Mouse (Mus musculus): Measurements from ENCODE around the gene Afg1l. TPM values are rescaled to one million over a fixed set of nuclear protein-coding genes. Genes with fewer than 3 reads are reported as not detected.

Gene Afg1l
- total RNA-seq, 2 experiments from 2014 or later, result 9.6 to 10.6 TPM

DNA sequence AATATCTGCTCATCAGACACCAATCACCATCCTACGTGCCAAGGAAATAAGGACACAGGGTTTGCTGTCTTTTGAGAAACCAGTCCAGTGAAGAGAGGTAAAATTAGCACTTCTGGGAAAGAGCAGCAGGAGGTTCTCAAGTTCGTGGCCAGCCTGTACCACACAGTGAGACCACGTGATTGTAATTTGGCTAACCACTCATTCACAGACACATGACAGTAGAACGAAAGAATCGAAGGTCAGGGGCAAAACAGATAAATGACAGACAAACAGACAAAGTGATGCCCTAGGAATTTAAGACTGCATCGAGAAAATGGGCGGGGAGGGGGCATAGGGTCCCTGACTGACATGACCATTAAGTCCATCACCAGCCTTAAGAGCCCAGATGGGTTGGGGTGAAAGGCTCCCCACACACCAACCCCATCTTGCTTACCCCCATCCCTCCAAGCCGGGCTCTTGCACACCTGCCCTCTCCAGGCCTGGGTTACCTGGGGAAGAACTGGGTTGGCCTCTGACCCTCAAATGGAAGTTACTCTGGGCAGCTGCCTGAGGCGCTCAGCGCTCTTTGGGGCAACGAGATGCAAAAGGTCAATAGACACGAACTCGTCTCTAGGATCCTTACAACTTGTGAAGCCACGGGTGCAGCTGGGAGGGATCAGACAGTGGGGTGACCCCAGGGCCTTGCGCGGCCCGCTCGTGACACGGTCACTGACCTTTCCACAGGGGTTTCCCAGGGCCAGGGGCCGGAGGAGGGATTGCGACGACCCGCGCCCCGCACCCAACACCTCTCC lies 620 bp downstream of the Afg1l start:
- peak in 1 of 2 experiments; percentile 19 for DNase-seq (ENCODE audit: low spot score in 2 of 2)

- no peak for DNase-seq (ENCODE audit: low spot score in 2 of 2)
Observed at GRCm38 (mm10) chr10:42476774-42477475, 1.4 kb downstream of the Afg1l start.

DNA sequence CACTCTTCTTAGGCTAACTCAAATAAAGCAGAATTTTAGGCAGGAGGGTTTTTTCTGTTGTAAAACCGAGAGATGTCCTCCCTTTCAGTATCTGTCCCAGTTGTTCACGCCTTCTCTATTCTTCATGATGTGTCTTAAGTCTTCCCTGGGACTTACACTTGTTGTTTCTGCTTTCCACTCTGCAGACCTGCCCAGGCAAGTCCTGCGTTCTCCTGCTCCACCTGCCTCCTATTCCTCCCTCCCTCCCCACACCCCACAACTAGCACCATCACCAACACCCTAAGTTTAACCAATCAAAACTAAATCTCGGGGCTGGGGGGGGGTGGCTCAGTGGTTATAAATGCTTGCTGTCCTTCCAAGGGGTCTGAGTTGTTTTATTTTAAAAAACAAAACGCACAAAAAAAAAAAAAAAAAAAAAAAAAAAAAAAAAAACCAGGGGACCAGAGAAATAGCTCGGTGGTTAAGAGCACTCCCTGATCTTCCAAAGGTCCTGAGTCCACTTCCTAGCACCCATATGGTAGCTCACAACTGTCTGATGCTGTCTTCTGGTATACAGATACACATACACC lies 3.3 kb downstream of the Afg1l start:
- no peak for DNase-seq (ENCODE audit: low spot score in 2 of 2)

GRCm38 (mm10) chr10:42464805-42465204 lies 13.6 kb downstream of the Afg1l start:
- DNase-seq (ENCODE audit: low spot score in 2 of 2), result no peak

- DNase-seq (ENCODE audit: low spot score in 2 of 2), result no peak
Observed at GRCm38 (mm10) chr10:42464224-42464623, 14.1 kb downstream of the Afg1l start.

GRCm38 (mm10) chr10:42457557-42458191 lies 20.7 kb downstream of the Afg1l start:
- no peak for DNase-seq (ENCODE audit: low spot score in 2 of 2)

DNA sequence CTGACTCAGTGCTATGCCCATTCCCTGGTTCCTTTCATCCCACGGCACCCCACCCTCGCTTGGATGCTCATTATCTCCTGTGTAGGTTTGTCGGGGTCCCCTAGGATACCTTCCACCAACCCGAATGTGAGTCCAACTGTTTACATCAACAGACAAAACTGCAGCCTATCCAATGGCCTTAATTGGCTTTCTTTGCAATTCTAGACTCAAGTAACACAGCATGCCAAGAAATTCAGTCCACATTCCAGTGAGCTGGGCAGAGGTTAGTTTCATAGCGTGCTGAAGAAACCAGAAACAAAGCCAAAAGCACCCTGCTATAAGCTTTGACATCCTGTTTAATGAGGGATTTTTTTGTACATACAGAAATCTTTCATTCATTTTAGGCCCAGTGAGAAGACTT lies 22.4 kb downstream of the Afg1l start:
- no peak for DNase-seq (ENCODE audit: low spot score in 2 of 2)

GRCm38 (mm10) chr10:42454690-42455089 lies 23.7 kb downstream of the Afg1l start:
- DNase-seq (ENCODE audit: low spot score in 2 of 2), result no peak

GRCm38 (mm10) chr10:42454266-42454665 lies 24.1 kb downstream of the Afg1l start:
- no peak for DNase-seq (ENCODE audit: low spot score in 2 of 2)

GRCm38 (mm10) chr10:42449672-42450071 lies 28.7 kb downstream of the Afg1l start:
- no peak for DNase-seq (ENCODE audit: low spot score in 2 of 2)

GRCm38 (mm10) chr10:42448371-42448770 lies 30.0 kb downstream of the Afg1l start:
- DNase-seq (ENCODE audit: low spot score in 2 of 2), result no peak

- no peak for DNase-seq (ENCODE audit: low spot score in 2 of 2)
Observed at GRCm38 (mm10) chr10:42446145-42446544, 32.2 kb downstream of the Afg1l start.

DNA sequence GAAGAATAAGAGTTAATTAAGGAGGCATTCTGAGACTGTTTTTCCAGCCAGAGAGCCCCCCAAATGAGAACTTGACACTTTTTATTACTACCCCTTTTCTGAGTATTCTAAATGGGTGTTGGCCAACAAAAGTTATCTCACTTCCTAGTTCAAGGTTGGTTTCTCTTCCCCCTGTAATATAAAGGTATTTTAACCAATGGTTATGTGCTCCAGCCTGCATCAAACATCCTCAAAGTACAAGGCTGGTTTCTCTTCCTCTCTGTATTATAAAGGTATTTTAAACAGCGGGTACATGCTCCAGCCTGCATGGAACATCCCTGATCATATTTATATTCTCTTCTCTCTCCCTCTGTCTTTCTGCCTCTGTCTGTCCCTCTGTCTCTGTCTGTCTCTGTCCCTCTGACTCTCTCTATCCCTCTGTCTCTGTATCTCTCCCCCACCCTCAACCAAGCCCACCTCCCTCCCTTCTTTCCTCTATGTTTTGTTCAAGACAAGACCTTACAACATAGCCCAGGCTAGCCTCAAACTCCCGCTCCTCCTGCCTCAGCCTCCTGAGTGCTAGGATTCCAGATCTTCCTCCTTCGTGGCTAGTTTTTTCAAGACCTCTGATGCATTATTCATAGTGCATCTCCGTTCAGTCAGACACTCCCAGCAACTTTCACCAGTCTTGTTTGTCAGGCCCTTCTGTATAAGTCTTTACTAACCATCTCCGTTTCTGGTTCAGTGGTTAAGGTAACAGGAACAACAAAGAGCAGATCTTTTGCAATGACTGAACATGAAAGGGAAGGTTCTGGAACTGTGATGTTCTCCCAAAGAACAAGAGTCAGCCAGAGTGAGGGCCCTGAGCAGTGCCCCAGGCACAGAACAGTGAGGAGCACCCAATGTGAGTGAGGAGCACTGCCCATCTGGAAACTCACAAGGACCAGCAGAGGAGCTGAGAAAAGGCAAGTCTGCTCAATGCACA lies 41.2 kb downstream of the Afg1l start:
- DNase-seq (ENCODE audit: low spot score in 2 of 2), result no peak

DNA sequence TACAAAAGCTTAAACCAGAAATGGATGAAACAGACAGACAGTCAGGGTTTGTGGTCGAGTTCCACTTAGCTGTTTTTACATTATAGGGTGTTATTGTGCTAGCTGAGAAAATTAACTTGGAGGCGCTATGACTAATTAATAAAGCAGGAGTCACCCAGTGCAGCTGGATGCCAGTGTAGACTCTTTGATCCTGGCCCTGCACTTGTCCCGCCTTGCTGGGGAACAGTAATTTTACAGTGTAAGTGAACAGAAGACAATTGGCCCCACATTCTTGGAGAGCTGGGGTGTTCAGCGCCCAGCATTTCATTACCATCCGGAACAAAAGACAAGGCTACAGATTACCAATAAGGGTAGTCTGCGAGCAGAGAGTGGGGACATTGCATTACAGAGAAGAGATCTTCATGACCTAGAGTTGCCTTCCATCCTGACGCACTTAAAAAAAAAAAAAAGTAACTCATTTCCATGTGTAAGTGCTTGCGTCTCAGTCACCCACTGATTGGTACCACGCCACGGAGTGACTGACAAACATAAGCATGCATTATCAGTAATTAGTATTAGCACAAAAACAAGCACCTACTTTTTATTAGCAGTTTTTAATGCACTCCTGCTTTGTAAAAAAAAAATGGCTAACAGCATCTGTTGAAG lies 60.7 kb downstream of the Afg1l start:
- DNase-seq (ENCODE audit: low spot score in 2 of 2), result peak in 1 of 2 experiments; percentile 28

DNA sequence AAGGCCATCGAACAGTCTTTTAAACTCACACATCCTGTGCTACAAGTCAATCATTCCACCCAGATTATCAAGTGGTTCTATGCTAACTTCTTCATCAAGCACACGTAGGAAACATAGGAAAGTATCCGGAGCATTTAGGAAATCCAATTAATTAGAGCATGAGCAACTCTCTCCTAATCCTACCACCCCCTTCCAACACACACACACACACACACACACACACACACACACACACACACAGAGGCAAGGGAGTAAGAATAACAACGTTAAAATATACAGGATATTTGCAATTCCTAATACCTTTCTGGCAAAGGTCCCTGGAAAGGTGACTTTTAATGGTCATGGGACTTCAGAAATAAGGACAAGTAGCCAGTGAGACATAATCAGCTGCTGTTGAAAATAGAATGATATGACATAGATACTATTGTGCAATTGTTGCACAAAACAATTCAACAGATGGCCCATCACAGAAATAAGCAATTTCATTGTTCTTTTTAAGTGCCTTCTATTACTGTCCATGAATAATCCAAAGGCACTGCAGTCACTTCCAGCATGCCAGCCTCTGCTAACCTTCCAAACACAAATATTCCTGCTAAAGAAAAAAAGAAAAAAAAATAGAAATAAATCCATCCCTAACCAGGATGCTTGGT lies 62.4 kb downstream of the Afg1l start:
- DNase-seq (ENCODE audit: low spot score in 2 of 2), result no peak

DNA sequence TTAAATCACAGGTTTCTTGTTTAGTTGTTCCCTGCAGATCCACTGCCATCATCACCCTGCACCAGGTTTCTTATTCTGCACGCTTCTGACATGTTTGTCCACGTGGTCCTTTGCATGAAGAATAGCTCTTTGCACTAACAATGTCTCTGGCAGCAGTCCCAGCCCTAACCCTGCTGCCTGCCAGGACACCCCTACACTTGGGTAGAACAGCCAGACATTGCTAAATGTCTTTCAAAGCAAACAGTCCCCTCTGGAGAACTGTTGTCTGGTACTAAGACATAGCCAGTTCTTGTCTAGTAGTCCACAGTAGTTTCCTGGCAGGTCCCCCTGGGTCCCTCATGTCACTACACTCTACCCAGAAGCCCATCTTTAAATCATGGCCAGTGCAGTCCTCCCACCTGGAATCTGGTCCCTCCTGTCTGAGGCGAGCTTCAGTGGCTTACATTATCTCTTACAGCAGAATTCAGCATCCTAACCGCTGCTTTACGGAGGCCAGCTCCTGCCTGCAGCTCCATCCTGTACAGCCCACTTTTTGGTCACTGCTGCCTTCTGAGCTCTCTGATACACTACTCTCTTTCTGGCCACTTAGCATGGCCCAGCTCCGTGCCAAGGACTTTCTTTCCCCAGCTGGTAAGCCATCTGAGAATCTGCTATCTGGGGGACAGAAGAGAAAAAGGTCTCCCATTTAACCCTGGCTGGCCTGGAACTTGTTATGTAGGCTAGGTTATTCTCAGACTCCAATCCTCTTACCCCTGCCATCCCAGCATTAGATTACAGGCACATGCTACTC lies 67.4 kb downstream of the Afg1l start:
- peak; percentile 41 to 66 for DNase-seq (ENCODE audit: low spot score in 2 of 2)

GRCm38 (mm10) chr10:42390436-42390835 lies 87.9 kb downstream of the Afg1l start:
- no peak for DNase-seq (ENCODE audit: low spot score in 2 of 2)

DNA sequence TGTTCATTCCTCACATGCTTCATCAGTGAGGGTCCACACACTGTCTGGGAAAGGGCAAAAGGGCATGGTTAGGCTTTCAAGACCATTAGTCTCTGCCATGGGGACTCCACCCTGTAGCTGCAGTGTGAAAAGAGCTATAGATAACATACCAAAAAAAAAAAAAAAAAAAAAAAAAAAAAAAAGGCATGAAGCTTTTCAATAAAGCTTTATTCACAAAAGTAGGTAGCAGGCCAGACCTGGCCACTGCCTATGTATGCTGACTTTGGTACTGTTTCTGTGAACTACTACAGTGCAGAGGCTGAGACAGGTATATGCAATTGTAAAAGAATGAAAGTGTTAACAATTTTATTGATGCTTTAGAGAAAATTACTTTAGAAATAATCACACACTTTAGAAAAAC lies 90.2 kb downstream of the Afg1l start:
- no peak for DNase-seq (ENCODE audit: low spot score in 2 of 2)

Data from layer of hippocampus, postnatal 10 days (tissue).